Mouse (Mus musculus): Measurements from ENCODE around the gene Kctd2.
A peak's percentile ranks its signal among the peaks of the same experiment; 100 is the strongest.

DNA sequence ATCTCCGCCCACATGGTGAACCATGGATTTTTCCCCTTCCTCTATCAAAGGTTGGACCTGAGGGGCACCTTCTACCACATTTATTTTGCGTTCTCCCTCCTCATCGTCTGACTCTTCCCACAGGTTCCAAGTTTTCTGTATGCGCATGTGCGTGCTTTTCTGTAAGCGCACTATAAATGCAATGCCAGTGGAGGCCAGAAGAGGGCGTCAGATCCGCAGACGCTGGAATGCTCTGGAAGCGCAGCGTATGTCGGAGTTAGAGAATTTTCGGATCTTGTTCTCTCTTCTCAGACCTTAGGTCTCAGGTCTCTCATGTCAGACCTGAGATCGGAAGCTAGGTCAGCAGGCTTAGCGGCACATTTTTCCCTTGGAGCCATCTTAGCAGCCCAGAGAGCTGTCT is 35.7 kb downstream of the Kctd2 start:
- TF ChIP-seq CTCF (IDR thresholded peaks at IDR 0.05; ENCODE audit: control insufficient read depth, insufficient read depth, insufficient replicate concordance, low read depth, low read length) (peak; percentile 88; the same call in 1 of the 2 replicates), POLR2A (IDR thresholded peaks at IDR 0.05; ENCODE audit: control insufficient read depth, low read depth, low read length) (no peak)
